Mouse (Mus musculus): ENCODE measurements around the gene Serpini1. TPM values are rescaled to one million over a fixed set of nuclear protein-coding genes. Genes with fewer than 3 reads are reported as not detected.

Gene Serpini1
- polyA plus RNA-seq, 1 experiment from 2014 or later: 7.6 TPM

- peak within 1 kb of the TSS; percentile 74 for H3K27ac ChIP-seq
- peak; percentile 99 for ATAC-seq (ENCODE audit: insufficient number of reproducible peaks, insufficient read depth, low FRiP score, low TSS enrichment, low read depth)
Observed at GRCm38 (mm10) chr3:75556695-75557291, 554 bp upstream of the Serpini1 start, which contains the start of gene Pdcd10. TSS of gene Pdcd10 (minus strand) at chr3:75556856.

GRCm38 (mm10) chr3:75574074-75574473 lies 16.7 kb downstream of the Serpini1 start:
- Histone ChIP-seq H3K9me3 (no peaks in the 10 kb centered on the region), H3K4me3 (replicated peaks) (no peak overlapping the region), H3K4me2 (no peak overlapping the region), H3K27me3 (no peaks in the 10 kb centered on the region), H3K27ac (no peak overlapping the region), H3K9ac (replicated peaks) (no peak overlapping the region), H3K4me1 (replicated peaks) (no peaks in the 10 kb centered on the region), H3K36me3 (no peaks in the 10 kb centered on the region)
- 84% methylated on average over 2 of the region's 2 CpGs for WGBS
- no peak for ATAC-seq (ENCODE audit: insufficient number of reproducible peaks, insufficient read depth, low FRiP score, low TSS enrichment, low read depth)

More at GRCm38 (mm10) chr3:75556695-75557291, 554 bp upstream of the Serpini1 start, which contains the start of gene Pdcd10:
- H3K4me3 ChIP-seq (replicated peaks): peak within 1 kb of the TSS; percentile 93
- whole genome bisulfite sequencing: under 1% methylated on average over 35 of the region's 35 CpGs
- H3K4me1 ChIP-seq (replicated peaks): peaks cover 10% of the 10 kb centered on the region
- peak within 1 kb of the TSS; percentile 87 for H3K9ac ChIP-seq (replicated peaks)
- no peaks in the 10 kb centered on the region for H3K36me3 ChIP-seq
- H3K4me2 ChIP-seq: peak within 1 kb of the TSS; percentile 83
- H3K9me3 ChIP-seq: no peaks in the 10 kb centered on the region
- H3K27me3 ChIP-seq: no peaks in the 10 kb centered on the region

- H3K9me3 ChIP-seq: no peaks in the 10 kb centered on the region
- ATAC-seq (ENCODE audit: insufficient number of reproducible peaks, insufficient read depth, low FRiP score, low TSS enrichment, low read depth): no peak
- no peak overlapping the region for H3K4me3 ChIP-seq (replicated peaks)
- H3K27ac ChIP-seq: no peak overlapping the region
- H3K36me3 ChIP-seq: no peaks in the 10 kb centered on the region
- H3K4me1 ChIP-seq (replicated peaks): no peaks in the 10 kb centered on the region
- H3K9ac ChIP-seq (replicated peaks): no peak overlapping the region
- H3K4me2 ChIP-seq: no peak overlapping the region
- WGBS: 85% methylated on average over 1 of the region's 1 CpGs
- H3K27me3 ChIP-seq: no peaks in the 10 kb centered on the region
Observed at GRCm38 (mm10) chr3:75575582-75575981, 18.2 kb downstream of the Serpini1 start.

- no peaks in the 10 kb centered on the region for H3K36me3 ChIP-seq
- no peaks in the 10 kb centered on the region for H3K9me3 ChIP-seq
- H3K9ac ChIP-seq (replicated peaks): no peak overlapping the region
- H3K4me1 ChIP-seq (replicated peaks): no peaks in the 10 kb centered on the region
- 56% methylated on average over 4 of the region's 4 CpGs for WGBS
- H3K4me2 ChIP-seq: no peak overlapping the region
- H3K4me3 ChIP-seq (replicated peaks): no peak overlapping the region
- H3K27me3 ChIP-seq: no peaks in the 10 kb centered on the region
- ATAC-seq (ENCODE audit: insufficient number of reproducible peaks, insufficient read depth, low FRiP score, low TSS enrichment, low read depth): no peak
- H3K27ac ChIP-seq: no peak overlapping the region
Observed at GRCm38 (mm10) chr3:75579352-75579751, 22.0 kb downstream of the Serpini1 start.

GRCm38 (mm10) chr3:75583293-75583692 lies 25.9 kb downstream of the Serpini1 start:
- no peak overlapping the region for H3K27ac ChIP-seq
- 91% methylated on average over 3 of the region's 3 CpGs for WGBS
- H3K27me3 ChIP-seq: no peaks in the 10 kb centered on the region
- H3K4me2 ChIP-seq: no peak overlapping the region
- no peak overlapping the region for H3K4me3 ChIP-seq (replicated peaks)
- no peak for ATAC-seq (ENCODE audit: insufficient number of reproducible peaks, insufficient read depth, low FRiP score, low TSS enrichment, low read depth)
- H3K4me1 ChIP-seq (replicated peaks): no peaks in the 10 kb centered on the region
- H3K9me3 ChIP-seq: no peaks in the 10 kb centered on the region
- H3K36me3 ChIP-seq: no peaks in the 10 kb centered on the region
- H3K9ac ChIP-seq (replicated peaks): no peak overlapping the region

- no peak overlapping the region for H3K4me2 ChIP-seq
- no peak overlapping the region for H3K4me3 ChIP-seq (replicated peaks)
- no peak overlapping the region for H3K9ac ChIP-seq (replicated peaks)
- H3K4me1 ChIP-seq (replicated peaks): no peaks in the 10 kb centered on the region
- ATAC-seq (ENCODE audit: insufficient number of reproducible peaks, insufficient read depth, low FRiP score, low TSS enrichment, low read depth): no peak
- 90% methylated on average over 4 of the region's 4 CpGs for WGBS
- no peaks in the 10 kb centered on the region for H3K27me3 ChIP-seq
- no peak overlapping the region for H3K27ac ChIP-seq
- H3K9me3 ChIP-seq: no peaks in the 10 kb centered on the region
- H3K36me3 ChIP-seq: no peaks in the 10 kb centered on the region
Observed at GRCm38 (mm10) chr3:75584898-75585297, 27.6 kb downstream of the Serpini1 start.

GRCm38 (mm10) chr3:75611019-75611418 lies 53.7 kb downstream of the Serpini1 start:
- Histone ChIP-seq H3K36me3 (no peaks in the 10 kb centered on the region), H3K4me2 (no peak overlapping the region), H3K27me3 (no peaks in the 10 kb centered on the region), H3K9ac (replicated peaks) (no peak overlapping the region), H3K27ac (no peak overlapping the region), H3K9me3 (no peaks in the 10 kb centered on the region), H3K4me3 (replicated peaks) (no peak overlapping the region), H3K4me1 (replicated peaks) (no peaks in the 10 kb centered on the region)
- no peak for ATAC-seq (ENCODE audit: insufficient number of reproducible peaks, insufficient read depth, low FRiP score, low TSS enrichment, low read depth)
- 82% methylated on average over 7 of the region's 7 CpGs for WGBS

GRCm38 (mm10) chr3:75624627-75625026 lies 67.3 kb downstream of the Serpini1 start:
- no peak for ATAC-seq (ENCODE audit: insufficient number of reproducible peaks, insufficient read depth, low FRiP score, low TSS enrichment, low read depth)

GRCm38 (mm10) chr3:75630988-75631615 lies 73.8 kb downstream of the Serpini1 start:
- H3K4me1 ChIP-seq (replicated peaks): peaks cover 21% of the 10 kb centered on the region
- H3K9ac ChIP-seq (replicated peaks): no peak overlapping the region
- ATAC-seq (ENCODE audit: insufficient number of reproducible peaks, insufficient read depth, low FRiP score, low TSS enrichment, low read depth): no peak
- WGBS: 59% methylated on average over 4 of the region's 4 CpGs
- no peaks in the 10 kb centered on the region for H3K27me3 ChIP-seq
- no peak overlapping the region for H3K4me3 ChIP-seq (replicated peaks)
- H3K36me3 ChIP-seq: no peaks in the 10 kb centered on the region
- peak overlapping the region; percentile 60; the same call in 1 of the 2 replicates for H3K27ac ChIP-seq
- no peaks in the 10 kb centered on the region for H3K9me3 ChIP-seq
- H3K4me2 ChIP-seq: no peak overlapping the region

More at GRCm38 (mm10) chr3:75624627-75625026, 67.3 kb downstream of the Serpini1 start:
- Histone ChIP-seq H3K27ac (no peak overlapping the region), H3K9me3 (no peaks in the 10 kb centered on the region), H3K27me3 (no peaks in the 10 kb centered on the region), H3K9ac (replicated peaks) (no peak overlapping the region), H3K4me1 (replicated peaks) (no peaks in the 10 kb centered on the region), H3K4me3 (replicated peaks) (no peak overlapping the region), H3K4me2 (no peak overlapping the region), H3K36me3 (no peaks in the 10 kb centered on the region)
- 84% methylated on average over 2 of the region's 2 CpGs for WGBS

GRCm38 (mm10) chr3:75633221-75633620 lies 75.9 kb downstream of the Serpini1 start:
- 78% methylated on average over 1 of the region's 1 CpGs for WGBS
- H3K36me3 ChIP-seq: no peaks in the 10 kb centered on the region
- no peak for ATAC-seq (ENCODE audit: insufficient number of reproducible peaks, insufficient read depth, low FRiP score, low TSS enrichment, low read depth)

GRCm38 (mm10) chr3:75633635-75634034 lies 76.3 kb downstream of the Serpini1 start:
- no peak overlapping the region for H3K4me3 ChIP-seq (replicated peaks)

More at GRCm38 (mm10) chr3:75633221-75633620, 75.9 kb downstream of the Serpini1 start:
- H3K4me1 ChIP-seq (replicated peaks): peaks cover 21% of the 10 kb centered on the region
- H3K4me3 ChIP-seq (replicated peaks): no peak overlapping the region
- no peak overlapping the region for H3K4me2 ChIP-seq
- no peak overlapping the region for H3K9ac ChIP-seq (replicated peaks)
- H3K27me3 ChIP-seq: no peaks in the 10 kb centered on the region
- no peaks in the 10 kb centered on the region for H3K9me3 ChIP-seq
- H3K27ac ChIP-seq: no peak overlapping the region

More at GRCm38 (mm10) chr3:75633635-75634034, 76.3 kb downstream of the Serpini1 start:
- H3K27me3 ChIP-seq: no peaks in the 10 kb centered on the region
- no peak overlapping the region for H3K27ac ChIP-seq
- no peak for ATAC-seq (ENCODE audit: insufficient number of reproducible peaks, insufficient read depth, low FRiP score, low TSS enrichment, low read depth)
- no peak overlapping the region for H3K9ac ChIP-seq (replicated peaks)
- 41% methylated on average over 4 of the region's 4 CpGs for WGBS
- H3K36me3 ChIP-seq: no peaks in the 10 kb centered on the region
- H3K9me3 ChIP-seq: no peaks in the 10 kb centered on the region
- H3K4me1 ChIP-seq (replicated peaks): peaks cover 21% of the 10 kb centered on the region
- H3K4me2 ChIP-seq: no peak overlapping the region

Data from limb, embryonic 12.5 days (tissue).